Mouse (Mus musculus): ENCODE results near the gene Akr1d1. TPM values are rescaled to one million over a fixed set of nuclear protein-coding genes. Genes with fewer than 3 reads are reported as not detected.

The Akr1d1 gene
- total and polyA plus RNA-seq, 2 experiments from 2014 or later, result not detected

DNA sequence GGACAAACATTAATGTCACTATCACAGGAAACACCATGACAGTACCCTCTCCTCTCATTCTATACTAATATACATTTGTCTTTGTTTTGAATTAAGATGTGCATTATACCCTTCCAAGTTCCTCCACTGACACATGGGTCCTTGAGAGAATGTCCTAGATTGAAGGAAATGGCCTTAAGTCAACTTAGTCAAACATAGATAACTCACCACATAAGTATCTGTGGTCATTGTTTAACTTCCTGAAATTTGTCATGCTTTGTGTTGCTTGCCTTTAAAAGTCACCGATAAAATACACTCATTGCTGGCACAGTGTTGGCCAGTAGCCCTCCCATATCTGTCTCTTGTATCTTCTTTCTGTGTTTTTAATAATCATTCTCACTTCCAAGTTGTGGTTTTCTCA lies 35.0 kb upstream of the Akr1d1 start:
- ATAC-seq (ENCODE audit: low FRiP score) (no peak), DNase-seq (ENCODE audit: low spot score) (no peak)
- H3K27ac ChIP-seq (ENCODE audit: low read depth, low read length), result no peak overlapping the region
- no peaks in the 10 kb centered on the region for H3K27me3 ChIP-seq (ENCODE audit: insufficient read depth, low read length)
- no peak overlapping the region for H3K4me2 ChIP-seq (ENCODE audit: low read depth, low read length, poor library complexity, severe bottlenecking)
- TF ChIP-seq CTCF (IDR thresholded peaks at IDR 0.05), result no peak
- WGBS, result 88% methylated on average over 1 of the region's 1 CpGs
- no peaks in the 10 kb centered on the region for H3K36me3 ChIP-seq (ENCODE audit: insufficient read depth, low read length)
- H3K9ac ChIP-seq (replicated peaks; ENCODE audit: low read length, poor library complexity, severe bottlenecking), result no peak overlapping the region
- H3K4me1 ChIP-seq (ENCODE audit: insufficient read depth, low read length), result no peaks in the 10 kb centered on the region
- H3K9me3 ChIP-seq (ENCODE audit: low read length), result no peaks in the 10 kb centered on the region
- no peak overlapping the region for H3K4me3 ChIP-seq (ENCODE audit: low read depth, low read length)

GRCm38 (mm10) chr6:37496866-37497265 lies 33.1 kb upstream of the Akr1d1 start:
- Histone ChIP-seq H3K4me3 (ENCODE audit: low read depth, low read length) (no peak overlapping the region), H3K36me3 (ENCODE audit: insufficient read depth, low read length) (no peaks in the 10 kb centered on the region), H3K4me2 (ENCODE audit: low read depth, low read length, poor library complexity, severe bottlenecking) (no peak overlapping the region), H3K9ac (replicated peaks; ENCODE audit: low read length, poor library complexity, severe bottlenecking) (no peak overlapping the region), H3K9me3 (ENCODE audit: low read length) (no peaks in the 10 kb centered on the region), H3K27ac (ENCODE audit: low read depth, low read length) (no peak overlapping the region), H3K4me1 (ENCODE audit: insufficient read depth, low read length) (no peaks in the 10 kb centered on the region), H3K27me3 (ENCODE audit: insufficient read depth, low read length) (no peaks in the 10 kb centered on the region)
- 98% methylated on average over 1 of the region's 1 CpGs for WGBS
- TF ChIP-seq CTCF (IDR thresholded peaks at IDR 0.05), result peak; percentile 67
- DNase-seq (ENCODE audit: low spot score) (no peak), ATAC-seq (ENCODE audit: low FRiP score) (no peak)

DNA sequence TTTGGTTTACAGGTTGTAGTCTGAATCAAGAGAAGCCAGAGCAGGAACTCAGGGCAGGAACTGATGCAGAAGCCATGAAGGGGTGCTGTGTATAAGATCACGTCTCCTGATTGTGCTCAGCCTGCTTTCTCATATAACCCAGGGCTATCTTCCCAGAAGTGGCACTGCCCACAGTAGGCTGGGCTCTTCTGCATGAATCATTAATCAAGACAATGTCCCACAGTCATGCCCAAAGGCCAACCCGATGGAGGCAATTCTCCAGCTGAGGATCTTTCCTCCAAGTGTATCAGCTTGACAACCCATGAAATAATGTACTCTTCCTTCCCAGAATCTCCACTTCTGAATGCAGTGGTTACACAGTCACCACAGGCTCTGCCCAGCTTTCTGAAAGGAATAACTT lies 24.4 kb upstream of the Akr1d1 start:
- ATAC-seq (ENCODE audit: low FRiP score) (no peak), DNase-seq (ENCODE audit: low spot score) (no peak)
- Histone ChIP-seq H3K9ac (replicated peaks; ENCODE audit: low read length, poor library complexity, severe bottlenecking) (no peak overlapping the region), H3K9me3 (ENCODE audit: low read length) (0 out of 2 replicates have a peak, but pooled peaks cover 3% of the 10 kb centered on the region), H3K27ac (ENCODE audit: low read depth, low read length) (no peak overlapping the region), H3K4me1 (ENCODE audit: insufficient read depth, low read length) (no peaks in the 10 kb centered on the region), H3K27me3 (ENCODE audit: insufficient read depth, low read length) (no peaks in the 10 kb centered on the region), H3K36me3 (ENCODE audit: insufficient read depth, low read length) (no peaks in the 10 kb centered on the region), H3K4me3 (ENCODE audit: low read depth, low read length) (no peak overlapping the region), H3K4me2 (ENCODE audit: low read depth, low read length, poor library complexity, severe bottlenecking) (no peak overlapping the region)
- no peak for TF ChIP-seq CTCF (IDR thresholded peaks at IDR 0.05)
- WGBS, result 81% methylated on average over 2 of the region's 2 CpGs

DNA sequence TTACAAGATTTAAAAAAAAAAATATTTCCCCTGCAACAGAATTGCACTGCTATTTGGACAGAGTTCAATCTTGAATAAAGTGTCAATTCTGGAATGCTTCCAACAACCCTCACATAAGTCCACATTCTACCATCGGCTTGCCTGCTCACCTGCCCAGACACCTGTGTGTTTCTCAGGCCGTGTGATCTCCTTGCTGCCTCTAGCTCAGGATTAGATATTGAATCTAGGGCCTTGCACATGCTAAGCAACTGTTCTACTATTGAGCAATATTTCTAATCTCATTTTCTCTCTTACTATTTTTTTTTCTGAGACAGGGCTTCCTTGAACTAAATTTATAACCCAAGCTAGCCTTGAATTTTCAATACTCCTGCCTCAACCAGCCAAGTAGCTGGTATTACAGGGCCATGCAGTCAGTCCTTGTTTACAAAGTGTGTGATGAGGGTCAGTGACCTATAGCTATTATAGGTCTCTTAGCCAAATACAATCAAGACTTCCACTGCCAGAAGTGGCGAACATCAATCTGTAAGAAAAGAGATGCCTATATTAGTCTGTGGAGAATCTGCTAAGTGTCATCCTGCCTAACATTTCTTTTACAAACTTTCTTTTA lies 23.0 kb upstream of the Akr1d1 start:
- DNase-seq (ENCODE audit: low spot score) (no peak), ATAC-seq (ENCODE audit: low FRiP score) (no peak)
- 0 out of 2 replicates have a peak, but pooled peaks cover 3% of the 10 kb centered on the region for H3K9me3 ChIP-seq (ENCODE audit: low read length)
- H3K9ac ChIP-seq (replicated peaks; ENCODE audit: low read length, poor library complexity, severe bottlenecking), result no peak overlapping the region
- 82% methylated on average over 3 of the region's 3 CpGs for WGBS
- H3K4me2 ChIP-seq (ENCODE audit: low read depth, low read length, poor library complexity, severe bottlenecking), result no peak overlapping the region
- no peak for TF ChIP-seq CTCF (IDR thresholded peaks at IDR 0.05)
- no peak overlapping the region for H3K27ac ChIP-seq (ENCODE audit: low read depth, low read length)
- no peak overlapping the region for H3K4me3 ChIP-seq (ENCODE audit: low read depth, low read length)
- H3K4me1 ChIP-seq (ENCODE audit: insufficient read depth, low read length), result no peaks in the 10 kb centered on the region
- H3K36me3 ChIP-seq (ENCODE audit: insufficient read depth, low read length), result no peaks in the 10 kb centered on the region
- H3K27me3 ChIP-seq (ENCODE audit: insufficient read depth, low read length), result no peaks in the 10 kb centered on the region

DNA sequence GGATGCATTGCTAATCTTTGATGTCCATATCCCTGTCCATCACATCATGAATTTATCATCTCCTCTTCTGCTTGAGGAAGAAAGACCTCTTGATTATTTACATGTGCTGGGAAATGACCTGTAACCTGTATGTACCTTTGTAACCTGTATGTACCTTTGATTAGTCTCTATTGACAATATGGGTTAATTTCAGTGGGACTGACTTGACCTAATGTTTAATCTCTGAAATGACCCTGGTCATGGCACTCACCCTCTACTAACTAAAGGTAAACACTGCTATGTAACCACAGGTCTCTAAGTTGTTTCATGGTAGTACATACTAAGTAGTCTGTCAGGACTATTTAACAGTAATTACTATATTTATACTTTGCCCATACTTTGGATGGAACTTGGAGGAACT lies 19.2 kb upstream of the Akr1d1 start:
- Histone ChIP-seq H3K9ac (replicated peaks; ENCODE audit: low read length, poor library complexity, severe bottlenecking) (no peak overlapping the region), H3K27ac (ENCODE audit: low read depth, low read length) (no peak overlapping the region), H3K4me1 (ENCODE audit: insufficient read depth, low read length) (no peaks in the 10 kb centered on the region), H3K36me3 (ENCODE audit: insufficient read depth, low read length) (no peaks in the 10 kb centered on the region), H3K4me3 (ENCODE audit: low read depth, low read length) (no peak overlapping the region), H3K4me2 (ENCODE audit: low read depth, low read length, poor library complexity, severe bottlenecking) (no peak overlapping the region), H3K27me3 (ENCODE audit: insufficient read depth, low read length) (no peaks in the 10 kb centered on the region), H3K9me3 (ENCODE audit: low read length) (no peaks in the 10 kb centered on the region)
- TF ChIP-seq CTCF (IDR thresholded peaks at IDR 0.05), result no peak
- DNase-seq (ENCODE audit: low spot score), result no peak
- no peak for ATAC-seq (ENCODE audit: low FRiP score)

- 91% methylated on average over 13 of the region's 13 CpGs for WGBS
- H3K4me2 ChIP-seq (ENCODE audit: low read depth, low read length, poor library complexity, severe bottlenecking), result no peak overlapping the region
- H3K9me3 ChIP-seq (ENCODE audit: low read length), result no peaks in the 10 kb centered on the region
- H3K36me3 ChIP-seq (ENCODE audit: insufficient read depth, low read length), result no peaks in the 10 kb centered on the region
- H3K4me1 ChIP-seq (ENCODE audit: insufficient read depth, low read length), result no peaks in the 10 kb centered on the region
- H3K4me3 ChIP-seq (ENCODE audit: low read depth, low read length), result no peak overlapping the region
- no peaks in the 10 kb centered on the region for H3K27me3 ChIP-seq (ENCODE audit: insufficient read depth, low read length)
- H3K9ac ChIP-seq (replicated peaks; ENCODE audit: low read length, poor library complexity, severe bottlenecking), result no peak overlapping the region
- no peak for TF ChIP-seq CTCF (IDR thresholded peaks at IDR 0.05)
- DNase-seq (ENCODE audit: low spot score) (no peak), ATAC-seq (ENCODE audit: low FRiP score) (no peak)
- no peak overlapping the region for H3K27ac ChIP-seq (ENCODE audit: low read depth, low read length)
Observed at GRCm38 (mm10) chr6:37520631-37521375, 9.2 kb upstream of the Akr1d1 start.

All from midbrain, postnatal 0 days (tissue).